Mouse (Mus musculus): Measurements from ENCODE around the gene Filip1. TPM values are rescaled to one million over a fixed set of nuclear protein-coding genes. Genes with fewer than 3 reads are reported as not detected.
A peak's percentile ranks its signal among the peaks of the same experiment; 100 is the strongest.

The Filip1 gene
- polyA plus RNA-seq, 2 experiments from 2014 or later = 0.29 to 1.6 TPM

DNA sequence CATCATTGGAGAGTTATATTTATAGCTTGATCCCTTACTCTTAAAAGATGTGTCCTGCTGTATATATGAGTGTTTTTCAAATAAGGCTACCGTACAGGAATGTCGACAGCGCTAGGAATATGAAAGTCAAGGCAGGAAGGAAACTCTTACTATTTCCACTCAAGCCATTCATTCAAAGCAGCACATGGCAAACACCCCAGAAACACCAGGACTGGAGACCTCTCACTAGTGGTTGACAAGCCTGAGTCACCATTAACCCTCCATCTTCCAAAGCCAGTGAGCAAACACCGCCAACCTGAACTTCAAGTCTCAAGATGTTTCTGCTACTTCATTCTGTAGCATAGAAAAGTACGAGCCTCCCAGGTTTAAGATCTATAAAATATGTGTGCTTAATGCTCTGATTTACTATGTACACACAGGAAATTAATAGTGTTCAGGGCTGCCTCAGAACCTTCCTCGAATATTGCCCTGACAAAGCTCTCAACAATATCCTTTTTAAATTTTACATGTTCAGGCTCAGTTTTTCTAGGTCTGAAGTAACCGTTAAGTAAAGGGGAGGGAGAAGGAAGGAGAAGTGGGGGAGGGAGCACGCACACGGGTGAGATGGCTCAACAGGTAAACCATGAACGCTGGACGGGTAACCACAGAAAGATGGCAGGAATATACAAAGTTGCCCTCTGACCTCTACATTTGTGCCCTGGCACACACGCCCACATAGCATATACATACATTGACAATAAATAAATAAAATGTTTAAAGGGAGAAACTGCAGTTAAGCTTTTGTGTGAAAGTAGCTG is 34.2 kb downstream of the Filip1 start:
- ATAC-seq = no peak

DNA sequence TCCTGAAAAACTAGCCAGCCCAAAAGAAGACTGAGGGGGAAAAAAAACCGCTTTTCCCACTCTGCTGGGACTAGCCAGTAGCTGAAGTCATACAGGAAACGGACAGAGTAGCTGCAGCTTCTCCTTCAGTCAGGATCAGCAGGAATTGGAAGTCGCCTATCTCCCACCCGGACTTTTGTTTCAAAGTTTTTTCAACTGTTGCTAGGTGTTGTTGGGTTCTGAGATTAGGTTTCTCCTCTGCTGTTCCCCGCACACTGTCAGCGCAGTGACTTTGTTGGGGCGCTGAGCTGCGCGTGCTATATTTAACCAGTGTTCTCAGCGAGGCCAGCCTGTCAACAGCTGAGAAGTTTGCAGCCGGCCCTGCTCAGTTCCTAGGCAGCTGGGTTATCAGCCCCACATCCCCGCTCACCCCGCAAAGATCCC is 35.1 kb downstream of the Filip1 start:
- ATAC-seq = no peak

DNA sequence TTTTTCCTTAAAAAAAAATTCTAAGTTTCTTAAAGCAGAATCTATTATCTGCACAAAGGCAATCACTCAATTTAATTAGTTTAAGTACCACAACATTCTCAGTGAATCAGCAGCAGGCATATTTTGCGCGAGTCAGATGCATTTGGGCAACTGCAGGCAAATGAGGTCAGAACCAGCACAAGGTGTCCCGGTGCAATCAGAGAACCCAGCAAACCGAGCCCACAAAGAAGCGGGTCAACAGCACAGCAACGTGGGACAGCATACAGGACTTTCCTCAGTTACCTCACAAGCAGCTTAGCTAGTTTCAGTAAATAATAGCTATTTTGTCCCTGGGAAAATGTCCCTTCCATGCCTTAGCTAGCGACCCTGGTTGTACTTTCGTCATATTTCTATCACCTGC is 35.9 kb downstream of the Filip1 start:
- no peak for ATAC-seq

DNA sequence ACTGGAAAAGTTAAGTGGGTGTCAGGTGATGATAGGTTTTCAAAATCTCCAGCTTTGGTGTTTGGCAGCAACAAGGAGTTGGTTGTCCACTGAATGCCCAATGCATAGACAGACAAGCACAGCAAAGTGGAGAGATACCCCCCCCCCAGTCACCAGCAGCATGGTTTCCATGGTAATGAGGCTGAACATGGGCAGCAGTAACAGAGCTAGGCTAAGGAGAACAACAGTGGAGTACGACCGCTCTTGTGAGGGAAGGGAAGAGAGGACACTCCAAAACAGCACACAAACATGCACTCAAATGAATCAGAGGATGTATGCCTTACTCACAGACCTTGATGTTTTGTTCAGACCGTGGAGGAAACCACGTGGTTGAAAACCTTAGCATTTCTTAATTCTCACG is 37.5 kb downstream of the Filip1 start:
- peak; percentile 38 for ATAC-seq

DNA sequence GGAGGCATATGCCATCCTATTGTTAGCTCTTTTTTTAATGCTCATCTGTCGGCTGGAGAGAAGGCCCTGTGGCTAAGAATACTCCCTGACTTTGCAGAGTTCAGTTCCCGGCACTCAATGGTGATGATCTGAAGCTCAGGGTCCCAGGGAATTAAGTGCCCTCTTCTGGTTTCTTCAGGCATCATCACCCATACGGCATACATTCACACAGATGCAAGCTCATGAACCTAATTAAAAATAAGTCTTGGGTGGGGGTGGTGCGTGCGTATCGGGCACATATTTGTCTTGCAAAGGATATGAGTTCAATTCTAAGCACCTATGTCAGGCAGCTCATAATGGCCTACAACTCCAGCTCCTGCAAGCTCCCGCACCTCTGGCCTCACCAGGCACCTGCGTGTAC is 39.1 kb downstream of the Filip1 start:
- ATAC-seq = no peak

DNA sequence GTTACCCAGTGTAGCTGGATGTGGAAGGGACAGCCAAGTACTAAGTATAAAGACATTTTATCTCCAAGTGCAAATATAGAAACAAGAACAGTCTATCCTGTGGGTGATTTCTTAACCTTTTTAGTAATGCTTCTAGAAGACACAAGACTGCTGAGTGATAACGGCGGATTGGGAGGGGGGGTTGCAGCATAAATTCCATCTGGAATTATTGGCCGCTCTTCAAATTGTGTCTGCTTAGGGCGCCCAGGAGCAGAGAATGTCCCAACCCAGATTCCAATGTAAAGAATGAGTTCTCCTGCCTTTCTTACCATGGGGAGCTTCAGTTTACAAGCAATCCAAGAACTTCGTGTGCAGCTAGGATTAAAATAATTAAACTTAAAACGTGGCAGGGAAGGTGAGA is 39.9 kb downstream of the Filip1 start:
- no peak for ATAC-seq

DNA sequence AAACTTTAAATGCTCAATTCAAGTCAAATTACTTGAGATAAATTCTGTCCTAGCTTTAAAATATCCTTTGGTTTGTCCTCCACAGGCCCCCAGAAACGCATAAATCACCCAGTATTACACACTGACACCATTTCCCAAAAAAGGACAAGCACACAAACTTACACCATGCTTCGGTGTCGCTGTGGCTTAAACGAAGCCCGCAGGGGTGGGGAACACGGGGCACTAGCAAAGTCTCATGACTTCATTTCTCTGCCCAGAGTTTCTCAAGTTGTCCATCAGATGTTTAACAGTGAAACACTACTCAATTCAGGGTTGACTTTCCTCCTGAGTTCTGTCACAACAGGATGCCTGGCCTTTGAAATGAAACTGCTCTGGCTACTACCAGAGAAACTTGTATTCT is 41.0 kb downstream of the Filip1 start:
- ATAC-seq = no peak

DNA sequence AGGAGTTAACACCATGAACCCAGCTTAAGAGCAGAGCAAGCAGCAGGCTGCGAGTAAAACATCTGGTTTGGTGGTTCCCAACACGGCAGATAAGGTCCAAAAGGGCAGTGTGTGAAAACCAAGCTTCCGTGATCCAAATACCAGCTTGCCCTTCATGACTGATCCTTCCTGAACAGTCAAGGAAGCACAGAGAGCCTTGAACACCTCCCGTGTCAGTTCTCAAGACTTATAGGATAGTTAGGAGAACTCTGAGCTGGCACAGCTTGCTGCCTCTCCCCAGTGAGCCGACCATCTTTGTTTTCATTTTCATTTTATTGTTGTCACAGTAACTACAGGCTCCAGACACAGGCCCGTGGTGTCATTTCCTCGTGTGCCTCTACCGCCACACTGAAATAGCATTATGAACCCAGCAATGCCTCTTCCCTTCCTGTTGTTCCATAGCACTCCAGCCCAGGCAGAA is 42.0 kb downstream of the Filip1 start:
- peak; percentile 83 for ATAC-seq

DNA sequence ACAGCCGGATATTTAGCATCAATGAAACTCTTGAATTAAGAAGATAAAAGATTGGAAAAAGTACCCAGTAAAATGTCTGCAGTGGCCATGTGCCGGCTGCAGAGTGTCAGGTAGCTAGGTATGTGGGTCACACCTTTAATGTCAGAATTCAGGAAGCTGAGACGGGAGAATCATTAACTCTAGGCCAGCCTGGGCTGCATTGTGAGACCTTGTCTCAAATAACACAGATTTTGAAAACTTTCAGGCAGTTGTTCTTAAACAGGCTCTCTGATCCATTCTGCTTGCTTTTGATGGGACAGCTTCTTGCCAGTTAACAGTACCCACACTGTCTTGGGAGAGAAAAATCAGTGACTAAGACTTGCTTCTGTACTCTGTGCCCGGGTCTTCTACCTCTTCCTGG is 43.1 kb downstream of the Filip1 start:
- ATAC-seq = no peak

DNA sequence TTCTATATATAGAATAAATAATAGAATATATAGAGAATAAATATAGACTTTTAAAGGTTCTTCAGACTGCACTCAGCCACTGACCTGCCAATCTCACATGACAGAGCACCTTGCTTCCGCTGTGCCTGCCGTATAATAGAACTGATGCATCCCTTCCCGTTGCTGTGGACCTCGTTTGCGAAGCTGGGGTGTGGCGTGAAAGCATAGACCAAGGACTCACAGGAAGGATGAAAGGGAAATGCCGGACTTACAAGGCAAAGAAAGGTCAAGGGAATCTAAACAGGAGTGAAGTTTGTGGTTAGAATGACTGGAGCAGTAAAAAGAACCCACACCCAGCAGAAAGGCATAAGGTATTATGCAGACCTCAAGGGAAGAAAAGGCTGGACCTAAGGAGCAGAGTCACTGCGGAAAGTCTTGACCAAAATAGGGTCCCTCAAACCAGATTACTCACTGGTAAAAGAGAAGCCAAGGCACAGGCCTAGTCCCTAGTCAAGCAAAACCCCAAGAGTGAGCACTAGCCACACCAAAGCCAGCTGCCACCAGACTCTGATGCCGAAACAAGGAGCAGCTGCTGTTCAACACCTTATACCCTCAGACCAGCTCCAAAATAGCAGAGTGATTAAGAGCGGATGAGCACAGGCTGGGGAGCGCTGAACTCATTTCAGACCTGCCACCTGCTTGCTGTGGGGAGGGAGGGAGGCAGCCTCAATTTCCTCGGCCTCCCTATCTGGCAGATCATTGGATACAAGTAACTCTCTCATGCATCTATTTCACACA is 45.8 kb downstream of the Filip1 start:
- no peak for ATAC-seq

DNA sequence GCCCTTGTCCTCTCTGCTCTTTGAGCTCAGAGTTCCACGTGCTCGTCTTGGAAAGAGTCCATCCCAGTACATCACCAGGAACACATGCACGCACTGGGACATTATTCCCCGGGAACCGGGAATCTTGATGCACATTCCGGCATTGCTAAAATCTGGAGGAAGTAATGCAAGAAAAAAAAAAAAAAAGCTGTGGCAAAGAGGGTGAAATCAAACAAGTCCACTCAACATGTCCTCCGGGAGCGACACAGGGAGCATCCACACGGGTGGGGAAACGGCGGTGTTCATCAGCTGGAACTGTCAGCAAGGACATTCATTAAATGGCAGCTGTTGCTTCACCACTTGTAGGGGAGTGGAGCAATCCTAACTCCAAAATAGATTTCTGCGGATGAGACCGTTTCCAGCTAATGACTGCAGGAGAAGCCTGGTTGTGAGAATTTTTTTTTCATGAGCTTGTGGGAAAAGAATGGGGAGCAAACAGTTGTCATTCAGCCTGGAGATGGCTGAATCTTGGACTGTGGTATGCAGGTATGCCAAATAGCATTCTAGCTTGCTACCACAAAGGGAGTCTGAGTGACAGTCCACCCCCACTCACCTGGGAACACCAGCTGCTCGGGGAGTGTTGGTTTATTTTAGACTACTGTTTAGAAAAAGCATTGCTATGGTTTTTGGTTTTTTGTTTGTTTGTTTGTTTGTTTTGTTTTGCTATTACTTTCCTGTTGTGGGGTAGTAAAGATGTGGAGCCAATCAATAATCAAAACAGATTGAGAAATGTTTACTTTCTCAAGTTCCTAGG is 46.9 kb downstream of the Filip1 start:
- ATAC-seq = no peak

DNA sequence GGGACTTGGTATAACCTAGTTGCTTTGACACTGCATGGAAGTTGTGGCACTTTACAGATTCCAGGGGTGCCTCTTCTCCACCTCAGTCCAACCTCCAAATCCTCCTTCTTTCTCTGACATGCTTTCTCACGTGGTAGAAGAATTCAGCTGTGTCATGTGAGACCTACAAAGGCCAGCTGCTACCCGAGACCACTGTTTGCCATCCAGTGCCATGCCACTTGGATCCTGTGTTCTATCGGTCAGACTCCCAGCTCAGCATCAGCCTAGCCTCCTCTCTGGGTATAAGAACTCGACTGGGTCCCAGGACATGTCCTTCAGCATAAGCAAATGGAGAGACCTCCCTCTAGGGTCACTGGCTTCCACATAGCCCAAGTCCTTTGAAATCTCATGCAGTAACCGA is 47.6 kb downstream of the Filip1 start:
- no peak for ATAC-seq

DNA sequence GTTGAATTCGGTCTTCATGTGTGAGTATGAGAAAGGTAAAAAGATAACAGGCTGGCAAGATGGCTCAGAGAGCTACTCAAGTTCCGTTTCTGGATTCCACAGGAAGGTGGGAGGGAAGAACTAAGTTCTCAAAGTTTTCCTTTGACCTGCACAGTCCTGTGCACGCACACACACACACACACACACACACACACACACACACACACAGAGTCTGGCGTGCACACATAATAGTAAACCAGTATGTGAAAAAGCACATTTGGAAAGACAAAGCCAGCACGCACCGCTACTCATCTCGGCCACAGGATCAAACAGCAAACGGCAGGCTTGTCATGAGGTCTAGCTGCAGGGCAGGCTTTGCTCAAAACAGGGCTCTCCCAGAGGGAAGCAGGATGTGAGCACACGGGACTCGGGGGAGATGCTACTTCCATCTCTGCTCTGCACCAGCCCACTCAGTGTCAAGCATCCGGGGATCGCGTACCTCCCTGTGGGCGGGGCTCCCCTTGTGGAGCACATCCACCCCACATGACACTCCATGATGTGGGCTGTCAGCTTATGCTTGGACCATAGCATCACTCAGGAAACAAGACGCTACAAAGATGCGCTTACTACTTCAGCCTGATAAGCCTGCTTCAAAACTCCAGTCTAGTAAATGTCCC is 50.9 kb downstream of the Filip1 start:
- peak; percentile 90 for ATAC-seq

DNA sequence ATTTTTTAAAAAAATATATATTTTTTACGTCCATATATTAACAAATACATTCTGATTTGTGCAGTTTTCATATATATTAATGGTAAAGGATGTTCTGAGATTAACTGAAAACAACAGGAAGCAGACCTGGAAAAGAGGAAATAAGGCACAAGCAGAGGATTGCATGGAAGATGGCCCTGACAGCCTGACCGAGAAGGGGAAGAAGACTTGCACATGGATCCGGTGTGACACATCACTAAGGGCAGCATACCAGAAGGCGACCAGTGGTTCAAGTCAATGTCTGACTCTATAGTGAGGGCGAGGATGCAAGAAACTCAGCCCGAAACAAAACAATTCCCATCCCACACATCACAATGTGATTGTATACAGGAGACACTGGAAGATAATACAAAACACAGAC is 52.2 kb downstream of the Filip1 start:
- ATAC-seq = no peak

DNA sequence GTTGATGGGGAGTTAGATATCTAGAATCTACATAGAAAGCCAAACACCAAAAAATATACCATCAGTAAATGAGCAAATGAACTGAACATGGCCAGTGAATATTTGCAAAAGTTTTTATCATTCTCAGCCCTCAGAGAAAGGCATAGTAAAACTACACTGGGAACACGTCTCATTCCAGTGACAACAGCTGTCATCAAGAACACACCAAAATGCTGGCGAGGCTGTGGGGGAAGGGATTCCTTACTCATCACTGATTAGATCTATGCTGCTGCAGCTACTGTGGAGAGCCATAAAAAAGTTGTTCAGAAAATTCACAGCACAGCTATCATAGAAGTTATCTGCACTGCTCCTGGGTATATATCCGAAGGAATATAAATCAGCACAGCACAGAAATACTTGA is 54.3 kb downstream of the Filip1 start:
- ATAC-seq = no peak

DNA sequence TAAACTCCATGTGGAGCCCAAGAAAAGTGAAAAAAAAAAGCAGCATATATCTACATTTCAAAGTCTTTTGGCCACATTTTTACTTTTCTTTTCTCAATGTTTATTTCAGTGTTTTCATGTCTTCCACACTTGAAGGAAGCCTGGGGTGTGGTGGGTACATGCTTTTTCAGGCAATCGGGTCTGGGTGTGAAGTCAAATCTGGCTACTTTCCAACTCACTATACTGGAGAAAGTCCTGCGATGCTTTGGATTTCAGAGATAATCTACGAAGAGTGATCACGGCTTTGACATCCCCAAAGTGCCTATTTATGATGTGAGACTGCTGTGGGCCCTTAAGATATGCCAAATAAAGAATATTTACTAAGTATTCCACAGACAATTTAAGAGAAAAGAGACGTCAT is 57.7 kb downstream of the Filip1 start:
- no peak for ATAC-seq

DNA sequence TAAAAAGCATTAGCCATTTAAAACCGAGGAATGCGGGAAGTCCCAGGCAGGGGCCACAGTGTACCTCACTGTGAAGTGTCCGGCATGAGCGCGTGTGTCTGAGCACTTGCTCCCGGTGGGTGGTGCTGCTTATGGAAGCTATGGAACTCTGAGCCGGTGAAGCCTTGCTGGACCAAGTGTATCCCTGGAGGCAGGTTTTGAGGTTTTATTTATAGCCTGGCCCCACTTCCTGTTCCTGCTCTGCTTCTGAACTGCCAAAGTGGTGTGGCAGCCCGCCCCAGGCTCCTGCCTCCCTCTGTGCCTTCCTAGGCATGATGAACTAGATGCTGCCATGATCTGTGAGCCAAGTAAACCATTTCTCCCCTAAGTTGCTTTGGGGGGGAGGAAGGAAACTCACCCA is 60.7 kb downstream of the Filip1 start:
- peak; percentile 41 for ATAC-seq

DNA sequence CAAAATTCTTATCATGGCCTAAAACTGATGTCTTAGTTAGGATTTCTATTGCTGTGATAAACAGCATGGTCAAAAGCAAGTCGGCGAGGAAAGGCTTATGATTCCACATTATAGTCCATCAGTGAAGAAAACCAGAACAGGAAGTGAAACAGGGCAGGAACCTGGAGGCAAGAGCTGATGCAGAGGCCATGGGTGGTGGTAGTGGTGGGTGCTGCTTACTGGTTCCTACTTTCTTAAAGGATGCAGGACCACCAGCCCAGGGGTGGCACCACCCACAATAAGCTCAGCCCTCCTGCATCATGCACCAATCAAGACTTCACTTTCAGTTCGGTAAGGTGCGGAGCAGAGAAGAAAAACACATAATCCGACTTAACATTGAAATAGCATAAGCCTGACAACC is 61.3 kb downstream of the Filip1 start:
- no peak for ATAC-seq

DNA sequence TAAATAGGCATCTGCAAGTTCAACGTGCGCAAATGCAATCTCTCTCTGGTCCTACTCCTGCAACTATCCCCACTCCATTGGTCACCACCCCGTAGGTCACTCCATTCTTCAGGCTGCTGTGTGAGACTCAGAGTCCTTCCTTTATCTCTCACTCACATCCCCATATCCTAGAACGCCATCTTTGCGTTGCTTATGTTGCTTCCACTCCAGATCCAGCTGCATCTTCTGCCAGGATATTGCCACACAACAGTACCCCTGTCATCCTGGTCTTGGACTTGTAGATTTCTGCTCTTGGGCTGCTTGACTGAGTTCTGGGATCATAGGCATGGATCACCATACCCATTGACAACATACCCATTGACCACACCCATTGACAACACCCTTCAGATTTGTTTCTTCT is 62.0 kb downstream of the Filip1 start:
- no peak for ATAC-seq

DNA sequence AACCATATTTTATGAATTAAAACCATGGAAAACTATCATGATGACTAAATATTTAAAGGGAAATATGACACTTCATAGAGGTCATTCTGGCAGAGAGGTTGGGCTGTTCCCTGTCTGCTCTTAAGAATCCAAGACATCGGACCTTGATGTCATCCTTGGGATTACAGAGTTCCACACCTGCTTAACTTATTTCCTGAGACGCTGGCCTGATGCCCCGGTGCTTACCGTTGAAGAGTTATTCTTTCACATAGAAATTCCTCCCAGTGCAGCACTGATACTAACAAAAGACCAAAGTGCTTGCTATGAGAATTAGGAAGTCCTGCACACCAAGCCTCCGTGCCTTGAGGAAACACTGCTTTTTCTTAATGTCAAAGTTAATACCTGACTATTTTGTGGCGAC is 62.6 kb downstream of the Filip1 start:
- no peak for ATAC-seq

DNA sequence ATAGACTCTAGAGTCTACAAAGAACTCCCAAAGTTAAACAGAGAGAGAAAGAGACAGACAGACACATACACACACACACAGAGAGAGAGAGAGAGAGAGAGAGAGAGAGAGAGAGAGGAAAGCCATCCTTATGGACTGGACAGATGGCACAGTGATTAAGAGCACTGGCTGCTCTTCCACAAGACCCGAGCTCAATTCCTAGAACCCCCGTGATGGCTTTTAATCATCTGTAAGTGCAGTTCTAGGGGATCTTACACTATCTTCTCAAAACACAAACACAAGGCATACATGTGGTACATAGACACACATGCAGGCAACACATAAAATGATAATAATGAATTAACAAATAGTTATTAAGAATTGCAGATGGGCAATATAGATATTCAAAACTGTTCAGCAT is 64.3 kb downstream of the Filip1 start:
- ATAC-seq = no peak

DNA sequence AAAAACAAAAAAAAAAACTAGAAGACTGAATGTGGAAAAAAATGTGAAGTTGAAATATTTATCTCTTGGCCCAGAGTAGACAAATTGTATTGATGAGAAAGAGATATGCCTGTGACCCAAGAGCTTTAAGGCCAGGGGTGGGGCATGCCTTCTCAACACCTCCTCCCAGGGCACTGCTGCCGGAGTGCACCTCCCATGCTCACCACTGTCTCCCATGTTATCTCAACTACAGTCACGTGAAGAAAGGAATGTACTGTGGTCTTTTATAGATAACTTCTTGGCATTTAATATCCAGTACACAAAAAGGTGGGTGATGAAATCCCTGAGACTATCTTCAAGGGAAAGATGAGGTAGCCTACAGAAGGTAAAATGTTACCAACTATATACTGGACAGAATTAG is 64.7 kb downstream of the Filip1 start:
- ATAC-seq = no peak

DNA sequence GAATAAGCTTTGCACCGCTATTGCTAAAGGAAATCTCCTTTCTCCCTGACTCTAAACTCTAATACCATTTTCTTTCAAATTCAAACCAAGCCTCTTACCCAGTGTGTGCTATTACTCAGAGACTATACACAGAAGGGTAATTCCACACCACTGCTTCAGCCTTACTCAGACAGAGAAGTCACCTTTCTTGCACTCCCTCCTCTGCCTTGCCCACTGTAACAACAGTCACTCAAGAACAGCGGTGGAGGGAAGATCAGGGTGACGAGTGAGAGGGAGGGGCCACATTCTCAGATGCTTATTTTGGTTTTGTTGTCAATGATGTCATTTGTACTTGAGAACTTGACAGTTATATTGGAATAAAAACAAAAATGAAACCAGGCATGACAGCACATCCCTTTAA is 65.2 kb downstream of the Filip1 start:
- ATAC-seq = peak; percentile 34
